Mouse (Mus musculus) layer of hippocampus, postnatal 14 days (tissue): ENCODE data around the gene Trim14. TPM values are rescaled to one million over a fixed set of nuclear protein-coding genes. Genes with fewer than 3 reads are reported as not detected.

ENCODE experiments used
- DNase-seq, 2 experiments: peaks; one replicate each; pipeline ENCODE4 v3.0.0; 2021 to 2022; ENCODE audit warnings: low spot score in 2 of 2, mixed read lengths in 1 of 2
- total RNA-seq, 2 experiments: library from RNA; stranded (reverse); gene quantifications; 2 replicates each; pipeline ENCODE4 v1.2.3; 2021

The Trim14 gene
- total RNA-seq, 2 experiments from 2014 or later, result 0.69 to 1.5 TPM

- no peak for DNase-seq
Measured at GRCm38 (mm10) chr4:46562841-46563240, 26.9 kb upstream of the Trim14 start.

- DNase-seq, result no peak
Measured at GRCm38 (mm10) chr4:46562037-46562436, 26.1 kb upstream of the Trim14 start.

- no peak for DNase-seq
Measured at GRCm38 (mm10) chr4:46560069-46560705, 24.2 kb upstream of the Trim14 start.

DNA sequence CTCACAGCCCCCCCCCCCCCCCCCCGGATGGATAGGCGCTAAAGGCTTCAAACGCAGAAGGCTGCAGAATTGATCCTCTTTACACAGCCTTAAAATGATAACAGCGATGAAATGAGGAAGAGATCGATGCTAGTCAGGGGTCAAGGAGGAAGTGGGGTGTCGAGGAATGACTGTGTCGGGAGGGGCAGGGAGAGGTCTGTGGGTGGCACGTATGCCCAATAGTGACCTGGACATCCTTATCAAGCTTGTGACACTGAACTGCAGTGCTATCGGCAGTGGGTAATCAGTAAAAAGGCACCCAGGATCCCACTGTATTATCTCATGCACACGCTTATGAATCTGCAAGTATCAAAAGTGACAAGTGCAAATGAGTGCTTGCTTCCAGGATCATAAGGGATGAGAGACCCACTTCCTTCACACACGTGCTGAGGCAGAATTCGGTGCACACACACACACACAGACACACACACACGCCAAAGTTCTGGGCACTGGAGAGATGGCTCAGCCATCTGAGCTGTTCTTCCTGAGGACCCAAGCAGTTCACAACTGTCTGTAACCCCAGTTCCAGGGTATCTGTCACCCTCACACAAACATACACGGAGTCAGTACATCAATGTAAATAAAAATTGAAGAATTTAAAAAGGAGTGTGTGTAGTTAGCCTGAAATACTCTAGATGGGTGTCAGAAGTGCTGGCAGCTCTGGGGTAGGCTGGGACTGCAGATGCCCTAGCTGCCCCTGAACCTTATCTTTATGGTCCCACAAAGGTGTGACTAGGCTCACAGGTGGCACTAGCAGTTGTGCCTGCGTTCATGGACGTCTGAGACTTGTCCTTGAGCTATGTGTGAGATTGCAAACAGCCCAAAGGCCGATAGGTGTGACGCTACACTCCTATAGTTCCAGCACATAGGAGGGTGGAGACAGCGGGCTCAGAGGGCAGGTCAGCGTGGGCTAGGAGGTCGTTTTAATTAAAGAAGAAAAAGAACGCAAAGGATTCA is 23.0 kb upstream of the Trim14 start:
- no peak for DNase-seq

DNA sequence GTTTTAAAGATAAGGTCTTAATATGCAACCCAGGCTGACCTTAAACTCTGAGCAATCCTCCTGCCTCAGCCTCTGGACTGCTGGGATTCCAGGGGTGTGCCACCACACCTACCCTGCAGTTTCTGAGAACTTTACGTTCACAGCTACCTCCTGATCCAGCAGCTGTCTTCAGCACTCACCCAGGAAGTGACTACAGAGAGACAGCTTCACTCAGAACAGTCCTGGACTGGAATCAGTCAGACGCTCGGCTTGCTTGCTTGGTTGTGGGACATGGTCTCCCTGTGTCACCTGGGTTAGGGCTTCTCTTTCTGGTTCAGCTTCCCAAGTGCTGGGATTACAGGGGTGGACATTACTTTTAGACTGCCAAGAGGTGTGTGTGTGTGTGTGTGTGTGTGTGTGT is 21.0 kb upstream of the Trim14 start:
- DNase-seq, result no peak

DNA sequence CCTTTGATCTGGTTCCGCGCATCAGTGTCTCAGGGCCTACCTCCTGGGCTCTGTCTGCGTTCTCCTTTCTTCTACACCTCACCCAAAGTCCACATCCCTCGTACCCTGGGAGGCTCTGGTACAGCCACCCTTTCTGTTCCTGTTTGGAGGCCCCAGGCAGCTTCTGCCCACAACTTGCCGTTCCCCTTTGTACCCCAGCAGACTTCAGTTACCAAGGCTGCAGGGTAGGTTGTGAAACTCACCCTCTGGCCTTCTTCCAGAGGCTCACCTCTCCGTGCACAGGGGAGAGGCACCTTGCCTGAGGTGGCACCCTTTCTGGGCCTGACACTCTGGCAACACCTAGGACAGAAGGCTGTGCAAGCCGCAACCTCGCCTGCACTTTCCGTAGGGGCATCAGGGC is 19.8 kb upstream of the Trim14 start:
- DNase-seq, result no peak

- no peak for DNase-seq
Measured at GRCm38 (mm10) chr4:46554295-46555069, 18.5 kb upstream of the Trim14 start.

DNA sequence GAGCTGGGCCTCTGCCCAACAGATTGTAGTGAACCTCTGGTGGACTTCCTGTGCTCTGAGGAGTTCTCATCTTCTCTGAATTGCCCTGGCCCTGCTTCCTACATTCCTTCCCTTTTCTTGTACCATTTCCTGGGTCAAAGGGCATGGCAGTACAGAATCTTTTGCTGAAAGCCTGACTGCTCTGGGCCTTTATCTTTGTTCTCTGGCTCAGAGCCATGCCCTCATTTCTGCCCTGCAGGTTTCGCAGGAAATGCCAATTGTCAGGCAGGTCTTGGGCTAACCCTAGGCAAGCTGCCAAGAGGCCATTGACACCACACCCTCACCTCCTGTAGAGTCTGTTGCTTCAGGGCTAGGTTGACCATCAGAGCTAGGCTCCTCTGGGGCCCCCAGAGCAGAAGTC is 17.9 kb upstream of the Trim14 start:
- no peak for DNase-seq

GRCm38 (mm10) chr4:46550406-46550805 is 14.5 kb upstream of the Trim14 start:
- no peak for DNase-seq

DNA sequence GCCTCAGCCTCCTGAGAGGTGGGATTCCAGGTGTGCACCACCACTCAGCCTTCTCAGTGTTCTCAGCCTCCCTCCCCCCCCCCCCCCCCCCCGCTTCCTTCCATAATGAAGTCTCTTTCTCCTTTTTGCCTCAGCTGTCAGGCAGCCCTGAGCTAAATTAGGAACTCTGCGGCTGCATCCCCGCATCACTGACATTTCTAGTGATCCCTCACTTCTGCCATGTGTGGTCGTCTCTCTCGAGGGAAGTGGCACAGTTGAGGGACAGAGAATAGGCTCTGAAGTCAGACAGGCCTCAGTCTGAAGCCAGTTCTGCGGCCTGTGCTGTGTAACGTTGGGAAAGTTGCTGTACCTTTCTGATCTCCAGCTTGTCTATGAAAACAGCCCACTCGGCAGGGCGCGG is 14.0 kb upstream of the Trim14 start:
- DNase-seq, result no peak

DNA sequence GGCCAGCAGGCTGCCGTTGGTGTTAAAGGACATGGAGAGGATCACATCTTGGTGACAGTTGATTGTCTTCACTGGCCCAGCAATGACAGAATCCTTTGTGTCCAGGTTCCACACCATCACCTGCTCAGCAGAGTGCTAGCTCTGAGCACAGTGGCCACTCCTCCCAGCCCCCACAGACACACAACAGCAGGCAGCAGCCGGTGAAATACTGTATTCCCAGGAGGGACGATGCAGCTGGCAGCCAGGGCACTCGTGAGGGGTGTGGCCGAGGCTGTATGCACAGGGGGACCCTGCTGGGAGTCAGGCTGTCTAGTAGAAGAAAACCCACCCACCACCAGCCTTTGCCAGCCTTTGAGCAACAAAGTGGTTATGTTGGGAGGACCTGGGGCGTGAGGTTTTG is 10.8 kb upstream of the Trim14 start:
- no peak for DNase-seq

DNA sequence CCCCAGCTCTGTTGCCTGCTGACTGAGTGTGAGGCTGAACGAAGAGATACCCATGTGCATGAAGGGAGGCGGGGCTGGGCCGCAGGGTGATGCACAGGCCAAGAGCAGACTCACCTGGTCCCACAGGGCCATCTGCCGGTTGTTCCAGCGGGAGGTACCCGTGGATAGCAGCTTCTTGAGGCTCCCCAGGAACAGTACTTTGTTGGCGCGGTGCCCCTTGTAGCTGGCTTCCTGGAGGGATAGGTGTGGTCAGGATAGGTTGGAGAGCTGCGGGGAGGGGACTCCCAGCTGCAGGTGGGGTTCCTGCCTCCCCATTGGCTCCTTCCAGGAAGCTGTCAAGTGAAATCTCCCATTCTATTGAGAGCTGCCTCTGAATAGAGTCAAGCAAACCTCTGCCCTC is 9.6 kb upstream of the Trim14 start:
- no peak for DNase-seq

DNA sequence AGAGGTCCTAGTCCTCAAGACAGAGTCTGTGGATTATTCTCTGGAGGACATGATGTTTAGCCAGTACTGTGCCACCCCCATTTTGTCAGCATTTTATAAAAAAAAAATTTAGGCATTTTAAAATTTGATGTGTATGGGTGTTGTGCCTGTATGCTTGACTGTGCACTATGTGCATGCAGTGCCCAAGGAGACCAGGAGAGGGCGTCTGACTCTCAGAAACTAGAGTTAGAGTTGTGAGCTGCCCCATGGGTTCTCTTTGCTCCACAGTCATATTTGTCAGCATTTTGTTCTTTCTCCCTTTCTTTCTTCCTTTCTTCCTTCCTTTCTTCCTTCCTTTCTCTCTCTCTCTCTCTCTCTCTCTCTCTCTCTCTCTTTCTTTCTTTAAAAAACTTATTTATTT is 8.4 kb upstream of the Trim14 start:
- DNase-seq, result no peak

DNA sequence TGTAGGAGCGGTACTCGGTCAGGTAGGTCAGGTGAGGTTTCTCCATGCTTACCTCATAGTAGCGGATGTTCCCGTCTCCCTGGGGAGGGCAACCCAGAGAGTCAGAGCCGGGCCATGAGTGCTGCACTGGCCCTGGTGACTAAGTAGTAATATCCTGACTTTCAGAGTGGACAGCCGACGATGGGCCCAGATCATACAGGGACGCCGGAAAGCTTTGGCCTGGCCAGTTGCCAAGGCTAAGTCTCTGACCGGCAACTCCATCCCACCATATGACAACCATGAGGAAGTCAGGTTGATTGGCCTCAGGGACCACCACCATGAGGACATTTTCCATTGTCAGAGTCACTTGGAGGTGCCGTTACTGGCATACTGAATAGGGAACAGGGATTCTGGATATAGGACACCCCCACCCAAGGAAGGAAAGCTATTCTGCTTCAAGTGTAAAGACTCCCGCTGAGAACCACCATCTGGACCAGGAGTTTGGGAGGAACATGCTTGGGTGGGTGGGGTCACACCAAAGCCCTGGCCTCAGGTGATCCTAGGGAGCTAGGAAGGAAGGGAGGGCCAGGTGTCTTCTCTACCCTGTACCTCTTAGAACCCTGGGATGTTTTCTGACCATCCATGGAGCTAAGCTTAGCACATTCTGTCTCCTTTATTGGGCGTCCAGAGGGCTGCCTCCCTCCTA is 7.6 kb upstream of the Trim14 start:
- no peak for DNase-seq

DNA sequence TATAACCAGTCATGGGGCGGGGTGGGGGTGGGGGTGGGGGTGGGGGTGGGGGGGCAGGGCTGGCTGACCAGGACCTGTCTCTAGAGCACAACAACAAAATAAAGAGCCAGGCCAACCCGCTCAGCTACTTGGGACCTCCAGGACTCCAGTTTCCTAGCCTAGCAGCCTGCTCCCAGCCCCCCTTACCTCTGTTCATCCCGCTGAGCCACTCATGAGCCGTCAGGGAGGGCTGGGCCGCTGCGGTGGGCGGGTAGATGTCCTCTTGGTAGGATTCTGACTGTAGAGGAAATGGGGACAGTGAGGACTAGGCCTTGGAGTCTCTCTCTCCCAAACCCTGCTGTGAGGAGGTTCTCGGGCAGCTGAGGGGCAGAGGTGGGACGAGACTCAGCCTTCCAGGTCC is 5.8 kb upstream of the Trim14 start:
- no peak for DNase-seq

- DNase-seq, result no peak
Measured at GRCm38 (mm10) chr4:46539167-46539566, 3.2 kb upstream of the Trim14 start.

DNA sequence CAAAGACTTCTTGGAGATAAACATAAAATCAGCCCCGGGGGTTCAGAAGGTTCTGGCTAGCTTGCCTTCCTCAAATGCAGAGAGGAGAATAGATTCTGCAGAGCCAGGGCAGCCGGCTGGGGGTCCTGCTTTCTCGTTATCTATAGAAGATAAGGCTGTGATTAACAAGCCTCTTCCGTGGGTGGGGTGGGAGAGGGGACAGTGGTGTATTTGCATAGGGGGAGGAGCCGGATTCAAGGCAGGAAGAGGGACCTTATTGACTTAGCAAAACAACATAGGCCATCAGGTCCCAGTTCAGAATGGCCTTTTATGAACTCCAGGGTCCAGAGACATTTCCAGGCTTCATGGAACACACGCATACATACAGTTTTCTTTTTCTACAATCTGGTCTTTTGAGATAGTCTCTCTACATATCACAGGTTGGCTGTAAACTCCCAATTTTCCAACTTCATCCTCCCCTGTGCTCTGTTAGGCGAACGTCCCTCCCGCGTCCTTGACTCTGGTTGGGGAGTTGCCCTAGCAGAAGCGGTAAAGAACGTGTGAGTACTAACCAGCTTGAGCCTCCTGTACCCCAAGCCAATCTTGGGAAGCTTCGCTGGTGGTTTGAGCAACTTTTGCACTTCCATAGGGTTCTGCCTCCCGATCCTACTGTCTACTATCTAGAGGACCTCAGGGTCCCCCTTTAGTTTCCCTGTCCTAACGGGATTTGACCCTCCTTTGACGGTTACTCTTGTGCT is 679 bp downstream of the Trim14 start:
- DNase-seq, result no peak

GRCm38 (mm10) chr4:46533934-46534720 is 1.8 kb downstream of the Trim14 start:
- DNase-seq, result no peak

- DNase-seq, result no peak
Measured at GRCm38 (mm10) chr4:46532926-46533325, 3.0 kb downstream of the Trim14 start.

GRCm38 (mm10) chr4:46532511-46532910 is 3.4 kb downstream of the Trim14 start:
- DNase-seq, result no peak
